Mouse (Mus musculus) kidney, postnatal 0 days (tissue): ENCODE measurements around the gene Dgke. TPM values are rescaled to one million over a fixed set of nuclear protein-coding genes. Genes with fewer than 3 reads are reported as not detected.

ENCODE experiments used
- ATAC-seq: fragments of 200-750 bp; cut with Nextera tagmentation; replicated peaks from 2 replicates; pipeline ENCODE4 v1.8.0; 2017; ENCODE audit warnings: low read depth, moderate number of reproducible peaks, moderate TSS enrichment, moderate library complexity; ENCODE audit not compliant: low FRiP score
- DNase-seq: peaks from one replicate; pipeline ENCODE4 v3.0.0-alpha.2; 2016; ENCODE audit warnings: low spot score
- H3K27ac ChIP-seq: fragments of 300-500 bp; sonication (generic); 2 replicates; pipeline ENCODE4 v1.5.1; 2014; ENCODE audit warnings: mild to moderate bottlenecking
- H3K27me3 ChIP-seq: fragments of 300-500 bp; sonication (generic); 2 replicates; pipeline ENCODE4 v1.6.1; 2014; ENCODE audit warnings: low read length, mixed read lengths; ENCODE audit not compliant: insufficient read depth
- H3K36me3 ChIP-seq: fragments of 300-500 bp; sonication (generic); 2 replicates; pipeline ENCODE4 v1.6.1; 2014; ENCODE audit warnings: low read length, mixed read lengths; ENCODE audit not compliant: insufficient read depth
- H3K4me1 ChIP-seq: fragments of 300-500 bp; sonication (generic); replicated peaks from 2 replicates; pipeline ENCODE4 v1.6.1; 2014; ENCODE audit warnings: antibody characterized with exemption, low read length, mixed read lengths; ENCODE audit not compliant: insufficient read depth
- H3K4me2 ChIP-seq: fragments of 300-500 bp; sonication (generic); 2 replicates; pipeline ENCODE4 v1.6.1; 2014; ENCODE audit warnings: mild to moderate bottlenecking, low read length, moderate library complexity, mixed read lengths
- H3K4me3 ChIP-seq: fragments of 300-500 bp; sonication (generic); replicated peaks from 2 replicates; pipeline ENCODE4 v1.5.1; 2014; ENCODE audit warnings: low read depth, low read length
- H3K9ac ChIP-seq: fragments of 300-500 bp; sonication (generic); 2 replicates; pipeline ENCODE4 v1.6.1; 2014; ENCODE audit warnings: low read depth, low read length
- H3K9me3 ChIP-seq: fragments of 300-500 bp; sonication (generic); replicated peaks from 2 replicates; pipeline ENCODE4 v1.6.1; 2016; ENCODE audit warnings: low read length, inconsistent platforms, mixed read lengths
- CTCF ChIP-seq: IDR thresholded peaks from 2 replicates; pipeline ENCODE4 v1.5.1; 2016; ENCODE audit warnings: antibody characterized with exemption, low read depth, mild to moderate bottlenecking, moderate library complexity
- WGBS: fragments of 180-500 bp; shearing (Covaris S2); extraction: QIAGEN DNeasy Blood & Tissue Kit; methylation state at CpG from one replicate; pipeline ENCODE4 v1.1.7; 2014; 5-methylcytosine and 5-hydroxymethylcytosine counted together
- polyA plus RNA-seq: library from polyadenylated mRNA; unstranded; fragments of >200 nt; fragmentation: Nextera tagmentation; extraction: Ambion mirVana; gene quantifications from 2 replicates; pipeline ENCODE4 v1.2.1, GENCODE M21; 2015

Gene Dgke
- polyA plus RNA-seq: 2.6 and 3.3 TPM in 2 replicates

DNA sequence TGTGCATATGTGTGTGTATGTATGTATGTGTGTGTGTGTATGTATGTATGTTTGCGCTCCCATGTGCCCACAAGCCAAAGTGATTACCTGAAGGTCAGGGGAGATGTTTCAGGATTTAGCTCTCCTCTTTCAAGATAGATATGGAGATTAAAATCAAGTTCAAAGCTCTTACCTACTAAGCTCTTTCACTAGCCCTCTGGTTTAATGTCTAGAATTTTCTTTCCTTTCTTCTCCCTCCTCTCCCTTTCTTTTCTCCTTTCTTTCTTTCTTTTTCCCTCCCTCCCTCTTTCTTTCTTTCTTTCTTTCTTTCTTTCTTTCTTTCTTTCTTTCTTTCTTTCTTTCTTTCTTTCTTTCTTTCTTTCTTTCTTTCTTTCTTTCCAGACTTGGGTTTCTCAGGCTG, at the start of gene Dgke:
Gene Dgke (minus strand): TSS at position 101 of the 400 bp plus-strand sequence.
- 96% methylated on average over 1 of the region's 1 CpGs for WGBS
- DNase-seq: no peak
- no peaks in the 10 kb centered on the region for H3K27me3 ChIP-seq
- no peak within 1 kb of the TSS for H3K9ac ChIP-seq
- no peak for ATAC-seq
- TF ChIP-seq CTCF: no peak
- no peaks in the 10 kb centered on the region for H3K4me1 ChIP-seq
- H3K9me3 ChIP-seq: no peaks in the 10 kb centered on the region
- no peak within 1 kb of the TSS for H3K4me3 ChIP-seq
- H3K4me2 ChIP-seq: no peak within 1 kb of the TSS
- H3K36me3 ChIP-seq: no peaks in the 10 kb centered on the region
- no peak within 1 kb of the TSS for H3K27ac ChIP-seq

DNA sequence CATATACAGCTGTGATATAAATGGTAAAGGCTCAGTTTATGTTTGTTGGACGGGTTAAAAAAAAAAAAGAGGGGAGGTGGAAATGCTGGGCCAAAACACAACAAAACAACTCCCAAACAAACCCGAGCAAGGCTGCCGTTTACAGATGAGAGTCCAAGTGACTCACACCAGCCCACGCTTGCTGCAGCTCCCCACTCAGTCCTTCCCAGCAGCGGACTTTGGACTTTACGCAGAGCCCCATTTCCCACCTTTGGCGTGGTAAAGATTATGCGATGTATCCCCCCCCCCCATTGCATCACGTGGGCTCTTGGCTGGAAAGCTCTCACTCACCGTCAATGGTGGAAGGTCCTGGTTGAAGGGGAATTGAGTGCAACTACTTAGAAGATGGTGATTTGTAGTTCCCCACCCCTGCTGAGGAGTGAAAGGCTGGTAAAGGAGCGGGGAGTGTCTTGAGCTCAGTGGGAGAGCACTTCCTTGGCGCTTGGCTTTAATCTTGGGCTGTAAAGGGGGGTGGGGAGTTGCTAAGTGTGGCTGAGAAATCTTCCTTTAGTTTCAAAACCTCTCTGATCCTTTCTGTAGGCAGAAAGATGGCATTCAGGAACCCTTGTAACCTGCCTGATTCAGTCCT, 40.6 kb upstream of the Dgke start:
- no peak for DNase-seq
- WGBS: 26% methylated on average over 12 of the region's 12 CpGs

DNA sequence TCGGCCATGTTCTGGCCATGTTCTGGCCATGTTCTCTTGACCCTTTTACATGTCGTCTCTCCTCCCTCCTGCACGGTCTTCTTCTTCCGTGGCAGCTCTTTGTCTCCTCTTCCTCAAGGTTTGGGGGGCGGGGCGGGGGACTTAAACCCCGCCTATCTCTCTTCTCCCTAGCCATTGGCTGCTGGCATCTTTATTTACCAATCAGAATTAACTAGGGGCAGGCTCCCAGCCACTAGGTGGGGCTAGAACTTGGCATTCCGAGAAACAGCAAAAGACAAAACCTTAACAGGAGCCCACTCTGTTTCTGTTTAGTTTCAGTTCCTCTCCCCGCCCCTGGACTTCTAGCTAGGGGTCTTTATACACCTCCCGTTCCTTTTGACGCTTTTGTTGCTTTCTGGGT, 39.2 kb upstream of the Dgke start:
- no peaks in the 10 kb centered on the region for H3K9me3 ChIP-seq
- ATAC-seq (no peak), DNase-seq (no peak)
- H3K9ac ChIP-seq: no peak overlapping the region
- H3K4me2 ChIP-seq: no peak overlapping the region
- H3K36me3 ChIP-seq: no peaks in the 10 kb centered on the region
- peak; percentile 41; the same call in 1 of the 2 replicates for TF ChIP-seq CTCF
- no peak overlapping the region for H3K4me3 ChIP-seq
- 88% methylated on average over 11 of the region's 11 CpGs for WGBS
- no peak overlapping the region for H3K27ac ChIP-seq
- no peaks in the 10 kb centered on the region for H3K27me3 ChIP-seq
- H3K4me1 ChIP-seq: no peaks in the 10 kb centered on the region; the same call in 1 of the 2 replicates

More for the DNA sequence above, 40.6 kb upstream of the Dgke start:
- Histone ChIP-seq H3K9ac (no peak overlapping the region), H3K4me2 (no peak overlapping the region), H3K27me3 (no peaks in the 10 kb centered on the region), H3K4me3 (no peak overlapping the region), H3K4me1 (no peaks in the 10 kb centered on the region), H3K36me3 (no peaks in the 10 kb centered on the region), H3K9me3 (no peaks in the 10 kb centered on the region), H3K27ac (no peak overlapping the region)
- TF ChIP-seq CTCF: no peak
- no peak for ATAC-seq

DNA sequence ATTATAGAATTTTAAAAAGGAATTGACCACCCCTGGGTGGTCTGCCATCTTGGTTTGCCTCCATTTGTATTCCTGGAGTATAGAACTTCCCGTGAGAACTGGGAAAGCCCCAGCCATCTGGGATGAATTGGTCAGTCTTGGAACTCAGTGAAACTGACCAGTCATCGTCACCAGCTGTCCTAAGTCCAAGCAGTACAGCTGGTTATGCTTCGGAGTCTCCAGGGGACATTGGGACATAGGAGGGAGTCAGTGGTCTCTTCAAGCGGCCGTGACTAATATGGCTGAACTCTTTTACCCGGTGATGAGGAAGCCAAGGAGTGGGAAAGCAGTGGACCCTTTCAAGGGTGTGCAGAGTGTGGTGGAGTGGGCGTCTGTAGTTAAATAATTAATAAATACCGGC, 38.6 kb upstream of the Dgke start:
- H3K9me3 ChIP-seq: no peaks in the 10 kb centered on the region
- no peak for DNase-seq
- no peaks in the 10 kb centered on the region for H3K36me3 ChIP-seq
- H3K27ac ChIP-seq: no peak overlapping the region
- no peak overlapping the region for H3K9ac ChIP-seq
- H3K4me1 ChIP-seq: no peaks in the 10 kb centered on the region; the same call in 1 of the 2 replicates
- ATAC-seq: peak; percentile 79
- 80% methylated on average over 8 of the region's 8 CpGs for WGBS
- no peak overlapping the region for H3K4me3 ChIP-seq
- no peaks in the 10 kb centered on the region for H3K27me3 ChIP-seq
- H3K4me2 ChIP-seq: no peak overlapping the region
- no peak for TF ChIP-seq CTCF

- no peak overlapping the region for H3K27ac ChIP-seq
- DNase-seq: peak; percentile 37
- WGBS: 61% methylated on average over 14 of the region's 14 CpGs
- TF ChIP-seq CTCF: no peak
- no peaks in the 10 kb centered on the region for H3K27me3 ChIP-seq
- no peaks in the 10 kb centered on the region for H3K9me3 ChIP-seq
- H3K36me3 ChIP-seq: no peaks in the 10 kb centered on the region
- no peak overlapping the region for H3K4me2 ChIP-seq
- no peak for ATAC-seq
- no peak overlapping the region for H3K4me3 ChIP-seq
- no peak overlapping the region for H3K9ac ChIP-seq
- no peaks in the 10 kb centered on the region; the same call in 1 of the 2 replicates for H3K4me1 ChIP-seq
Observed at GRCm38 (mm10) chr11:89103166-89103565, 36.5 kb upstream of the Dgke start.

DNA sequence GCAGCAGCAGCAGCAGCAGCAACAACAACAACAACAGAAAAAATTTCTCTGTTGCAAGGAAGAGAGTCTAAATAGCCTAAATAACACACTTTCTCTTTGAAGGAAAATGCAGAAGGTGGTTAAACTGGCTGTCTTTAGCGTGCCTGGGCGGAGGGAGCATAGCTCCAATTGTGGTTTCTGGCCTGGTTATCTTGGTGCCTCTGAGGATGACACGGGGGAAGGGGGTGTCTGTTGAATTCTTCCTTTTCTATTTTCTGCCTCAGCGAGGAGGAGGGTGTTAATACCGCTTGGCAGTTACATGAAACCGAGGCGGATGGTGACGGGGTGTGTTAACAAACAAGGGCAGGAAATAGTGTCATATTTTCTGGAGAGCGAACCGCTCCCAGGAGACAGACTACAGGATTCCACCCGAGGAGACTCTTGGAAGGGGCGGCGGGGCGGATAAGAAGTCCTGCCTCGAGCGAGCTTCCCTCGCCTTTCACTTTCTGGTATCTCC, 34.2 kb upstream of the Dgke start:
- 0 out of 2 replicates have a peak overlapping the region, but pooled peaks have one; percentile 33 for H3K27ac ChIP-seq
- no peaks in the 10 kb centered on the region for H3K27me3 ChIP-seq
- peak overlapping the region; percentile 67 for H3K4me2 ChIP-seq
- H3K4me3 ChIP-seq: peak overlapping the region; percentile 39
- peak overlapping the region; percentile 43; the same call in 1 of the 2 replicates for H3K9ac ChIP-seq
- H3K4me1 ChIP-seq: no peaks in the 10 kb centered on the region; the same call in 1 of the 2 replicates
- no peaks in the 10 kb centered on the region for H3K36me3 ChIP-seq
- H3K9me3 ChIP-seq: no peaks in the 10 kb centered on the region
- WGBS: 6% methylated on average over 17 of the region's 17 CpGs
- DNase-seq (peak; percentile 70), ATAC-seq (no peak)
- TF ChIP-seq CTCF: no peak
